8 mouse cellular contexts compared by ENCODE assay signal in the genomic region with DNA sequence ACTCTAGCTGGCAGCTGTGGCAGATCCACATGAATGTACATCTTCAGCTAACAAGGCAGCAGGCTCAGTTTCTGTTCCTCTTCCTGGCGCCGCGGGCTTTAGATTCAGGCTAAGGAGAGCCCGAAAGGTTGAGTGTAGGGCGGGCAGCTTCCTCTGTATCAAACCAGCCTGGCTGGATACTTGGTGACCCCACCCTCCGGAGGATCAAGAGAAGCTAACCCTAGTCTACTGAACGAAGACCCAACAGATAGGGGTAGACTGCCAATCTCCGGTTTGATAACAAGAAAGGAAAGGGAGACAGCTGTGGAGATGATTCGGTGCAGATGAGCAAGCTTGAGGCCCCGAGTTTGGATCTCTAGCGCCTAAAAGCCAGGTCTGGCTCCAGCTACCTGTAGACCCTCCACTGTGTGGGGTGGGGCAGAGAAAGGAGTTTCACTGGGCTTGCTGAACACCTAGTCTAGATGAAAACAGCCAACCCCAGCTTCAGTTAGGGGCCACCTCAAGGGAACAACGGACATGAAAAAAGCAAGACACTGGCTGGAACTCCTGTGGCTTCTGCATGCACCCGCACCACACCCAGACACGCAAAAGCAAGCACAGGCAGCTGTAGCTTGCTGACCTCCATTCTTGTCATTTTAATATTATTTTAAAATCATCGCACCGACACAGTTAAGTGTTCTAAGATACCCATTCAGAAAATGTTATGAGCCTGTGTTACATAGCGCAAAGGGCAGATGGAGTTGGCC. TPM values are rescaled to one million over a fixed set of nuclear protein-coding genes. Genes with fewer than 3 reads are reported as not detected.
DNase-seq lines count a peak whose midpoint lies in the region; ATAC-seq and TF ChIP-seq lines count a peak whose summit lies in the region.

No protein-coding gene starts in this region.

- 88% methylated on average over 17 of the region's 17 CpGs for WGBS in forebrain, embryonic 10.5 days
- WGBS in intestine, embryonic 16.5 days, result 76% methylated on average over 17 of the region's 17 CpGs
- 63% methylated on average over 17 of the region's 17 CpGs for WGBS in stomach, embryonic 16.5 days

- no peak for TF ChIP-seq CTCF in layer of hippocampus, adult 2 months (conservative IDR thresholded peaks at IDR 0.05)

- no peak for DNase-seq in layer of hippocampus, adult 2 months (ENCODE audit: low spot score in 2 of 2)
- no peak for DNase-seq in layer of hippocampus, postnatal 14 days (ENCODE audit: low spot score in 2 of 2)
- DNase-seq in forebrain, embryonic 10.5 days (ENCODE audit: extremely low spot score, low spot score), result no peak
- no peak for DNase-seq in adrenal gland, postnatal 36 days
- no peak for DNase-seq in cerebellum, postnatal 14 days

- H3K36me3 ChIP-seq in forebrain, embryonic 10.5 days (replicated peaks), result peaks cover 39% of the 10 kb centered on the region
- no peaks in the 10 kb centered on the region for H3K36me3 ChIP-seq in intestine, embryonic 16.5 days (ENCODE audit: control insufficient read depth, insufficient read depth, low read length)
- no peaks in the 10 kb centered on the region for H3K36me3 ChIP-seq in stomach, embryonic 16.5 days (ENCODE audit: control insufficient read depth, insufficient read depth, low read length)

- H3K27ac ChIP-seq in layer of hippocampus, adult 2 months, result peak overlapping the region; percentile 23; the same call in 1 of the 2 replicates
- no peak overlapping the region for H3K27ac ChIP-seq in forebrain, embryonic 10.5 days
- H3K27ac ChIP-seq in intestine, embryonic 16.5 days (ENCODE audit: low read length), result no peak overlapping the region
- peak overlapping the region; percentile 57; the same call in 1 of the 2 replicates for H3K27ac ChIP-seq in stomach, embryonic 16.5 days (ENCODE audit: low read length)

- H3K4me3 ChIP-seq in layer of hippocampus, adult 2 months, result peak overlapping the region; percentile 92
- H3K4me3 ChIP-seq in forebrain, embryonic 10.5 days, result peak overlapping the region; percentile 99
- H3K4me3 ChIP-seq in intestine, embryonic 16.5 days (ENCODE audit: low read length), result peak overlapping the region; percentile 93
- H3K4me3 ChIP-seq in stomach, embryonic 16.5 days (replicated peaks; ENCODE audit: low read length), result peak overlapping the region; percentile 95

- ATAC-seq in intestine, embryonic 16.5 days, result no peak
- ATAC-seq in megakaryocyte-erythroid progenitor cell, adult 5-6 weeks (replicated peaks; ENCODE audit: low FRiP score, low TSS enrichment, poor library complexity, severe bottlenecking), result peak; percentile 56
- ATAC-seq in stomach, embryonic 16.5 days (ENCODE audit: insufficient read depth, low FRiP score), result no peak

- H3K27me3 ChIP-seq in forebrain, embryonic 10.5 days (ENCODE audit: poor library complexity, severe bottlenecking), result no peaks in the 10 kb centered on the region
- no peaks in the 10 kb centered on the region for H3K27me3 ChIP-seq in intestine, embryonic 16.5 days (replicated peaks; ENCODE audit: control insufficient read depth, insufficient read depth, low read length)
- H3K27me3 ChIP-seq in stomach, embryonic 16.5 days (ENCODE audit: control insufficient read depth, insufficient read depth, low read length), result no peaks in the 10 kb centered on the region

- H3K4me1 ChIP-seq in forebrain, embryonic 10.5 days, result peaks cover 21% of the 10 kb centered on the region
- H3K4me1 ChIP-seq in intestine, embryonic 16.5 days (ENCODE audit: control insufficient read depth, insufficient read depth, low read length), result peaks cover 11% of the 10 kb centered on the region
- H3K4me1 ChIP-seq in stomach, embryonic 16.5 days (ENCODE audit: control insufficient read depth, insufficient read depth, low read length), result peaks cover 14% of the 10 kb centered on the region

- peak overlapping the region; percentile 82 for H3K4me2 ChIP-seq in intestine, embryonic 16.5 days (ENCODE audit: low read depth, low read length)
- H3K4me2 ChIP-seq in stomach, embryonic 16.5 days (ENCODE audit: low read depth, low read length), result peak overlapping the region; percentile 92

- H3K9me3 ChIP-seq in forebrain, embryonic 10.5 days, result no peaks in the 10 kb centered on the region
- H3K9me3 ChIP-seq in intestine, embryonic 16.5 days (ENCODE audit: control insufficient read depth, low read length), result no peaks in the 10 kb centered on the region
- H3K9me3 ChIP-seq in stomach, embryonic 16.5 days (replicated peaks; ENCODE audit: control insufficient read depth, low read length), result no peaks in the 10 kb centered on the region

- peak overlapping the region; percentile 91 for H3K9ac ChIP-seq in intestine, embryonic 16.5 days (ENCODE audit: low read depth, low read length)
- peak overlapping the region; percentile 91 for H3K9ac ChIP-seq in stomach, embryonic 16.5 days (ENCODE audit: low read length)

RNA-seq across cellular contexts. Expression of gene Necap2, which starts 1.2 kb away (rescaled TPM):
- 10 to 100 TPM; 41.6 to 42.2 TPM for total RNA-seq in layer of hippocampus, adult 2 months (2021)
- total RNA-seq in layer of hippocampus, postnatal 14 days (2021), result 10 to 100 TPM; 40.9 to 52.0 TPM
- 54.1 and 54.7 TPM in 2 replicates for polyA plus RNA-seq in forebrain, embryonic 10.5 days (2016; fragmentation: Nextera tagmentation; extraction: Ambion mirVana)
- 79.6 and 82.0 TPM in 2 replicates for polyA plus RNA-seq in intestine, embryonic 16.5 days (2015; fragmentation: Nextera tagmentation; extraction: Ambion mirVana)
- total RNA-seq in megakaryocyte-erythroid progenitor cell, adult 5-6 weeks (2014; fragmentation: Nextera tagmentation), result 127 and 188 TPM in 2 replicates
- 123 and 153 TPM in 2 replicates for total RNA-seq in megakaryocyte-erythroid progenitor cell, adult 5-6 weeks (2017)
- polyA plus RNA-seq in stomach, embryonic 16.5 days (2015; fragmentation: Nextera tagmentation; extraction: Ambion mirVana), result 97.5 and 102 TPM in 2 replicates
- total RNA-seq in adrenal gland, postnatal 36 days (2021), result 10 to 100 TPM; 61.4 to 61.9 TPM

RNA-seq across cellular contexts. Expression of gene Spata21, which starts 11.2 kb away (rescaled TPM):
- not detected for total RNA-seq in layer of hippocampus, adult 2 months (2021)
- under 1 TPM; 0.24 to 0.37 TPM for total RNA-seq in layer of hippocampus, postnatal 14 days (2021)
- polyA plus RNA-seq in forebrain, embryonic 10.5 days (2016; fragmentation: Nextera tagmentation; extraction: Ambion mirVana), result 0.15 and 0.17 TPM in 2 replicates
- polyA plus RNA-seq in intestine, embryonic 16.5 days (2015; fragmentation: Nextera tagmentation; extraction: Ambion mirVana), result 0.22 TPM in 1 of 2 replicates, not detected in the other
- not detected in 2 replicates for total RNA-seq in megakaryocyte-erythroid progenitor cell, adult 5-6 weeks (2014; fragmentation: Nextera tagmentation)
- not detected in 2 replicates for total RNA-seq in megakaryocyte-erythroid progenitor cell, adult 5-6 weeks (2017)
- 0.08 TPM in 1 of 2 replicates, not detected in the other for polyA plus RNA-seq in stomach, embryonic 16.5 days (2015; fragmentation: Nextera tagmentation; extraction: Ambion mirVana)
- not detected for total RNA-seq in adrenal gland, postnatal 36 days (2021)

RNA-seq across cellular contexts. Expression of gene Crocc, which starts 16.6 kb away (rescaled TPM):
- 10 to 100 TPM; 83.1 to 89.8 TPM for total RNA-seq in layer of hippocampus, adult 2 months (2021)
- total RNA-seq in layer of hippocampus, postnatal 14 days (2021), result 10 to 100 TPM; 36.3 to 41.7 TPM
- polyA plus RNA-seq in forebrain, embryonic 10.5 days (2016; fragmentation: Nextera tagmentation; extraction: Ambion mirVana), result 10.0 and 10.9 TPM in 2 replicates
- 2.2 and 3.5 TPM in 2 replicates for polyA plus RNA-seq in intestine, embryonic 16.5 days (2015; fragmentation: Nextera tagmentation; extraction: Ambion mirVana)
- 6.9 and 8.9 TPM in 2 replicates for total RNA-seq in megakaryocyte-erythroid progenitor cell, adult 5-6 weeks (2014; fragmentation: Nextera tagmentation)
- total RNA-seq in megakaryocyte-erythroid progenitor cell, adult 5-6 weeks (2017), result 1.3 and 5.7 TPM in 2 replicates
- 2.8 and 3.0 TPM in 2 replicates for polyA plus RNA-seq in stomach, embryonic 16.5 days (2015; fragmentation: Nextera tagmentation; extraction: Ambion mirVana)
- total RNA-seq in adrenal gland, postnatal 36 days (2021), result 1 to 10 TPM; 5.5 to 5.8 TPM

Comparison
In these comparisons a context has a peak if more than half of its experiments do, and no peak if none do; other contexts are left out.
1. H3K27ac ChIP-seq: peak in layer of hippocampus, adult 2 months (single experiment) and stomach, embryonic 16.5 days (single experiment); none in forebrain, embryonic 10.5 days (single experiment) and intestine, embryonic 16.5 days (single experiment).
2. Peak in every context shown above with its lines, with median percentiles within 50 percentile points of each other: H3K4me3 ChIP-seq.